Comparison of ENCODE assay signal across 29 mouse cellular contexts in genomic region chr5:38864624-38865023, GRCm38 (mm10). TPM values are rescaled to one million over a fixed set of nuclear protein-coding genes. Genes with fewer than 3 reads are reported as not detected.
DNase-seq lines count a peak whose midpoint lies in the region; ATAC-seq lines count a peak whose summit lies in the region.
"Had no signal": no experiment of that assay in that cellular context is flagged by ENCODE, and none has a peak within 500 bp of the region (broad histone marks: within the 10 kb centered on the region; RNA-seq: fewer than 3 reads in every experiment).

No protein-coding gene starts in this region.

- no peaks in the 10 kb centered on the region for H3K27me3 ChIP-seq in megakaryocyte, embryonic 14.5 days (replicated peaks)
- H3K27me3 ChIP-seq in splenic B cell, adult 2 months (ENCODE audit: control insufficient read depth, insufficient read depth, low read length, poor library complexity, severe bottlenecking): no peaks in the 10 kb centered on the region
- H3K27me3 ChIP-seq in forebrain, embryonic 14.5 days (replicated peaks; ENCODE audit: control insufficient read depth, insufficient read depth, low read length): no peaks in the 10 kb centered on the region
- H3K27me3 ChIP-seq: heart, embryonic 15.5 days; limb, embryonic 15.5 days; midbrain, embryonic 12.5 days; neural tube, embryonic 13.5 days had no signal

- peak; percentile 37 for DNase-seq in thymus, postnatal 0 days (ENCODE audit: low spot score)
- DNase-seq in thymus, postnatal 36 days: no peak
- DNase-seq in splenic B cell, adult 2 months (ENCODE audit: low read depth, low spot score): peak; percentile 4
- no peak for DNase-seq in lung, postnatal 4 days
- DNase-seq in layer of hippocampus, adult 8-10 months (ENCODE audit: low spot score in 2 of 2): no peak
- no peak for DNase-seq in forebrain, embryonic 14.5 days (ENCODE audit: low spot score)
- DNase-seq: adrenal gland, postnatal 14 days; cerebellum, adult 9-10 months; gastrocnemius, postnatal 25 days; heart, postnatal 36 days; kidney, postnatal 25 days; layer of hippocampus, adult 9-11 months; left cerebral cortex, postnatal 4 days; thymus, adult 2 months had no signal

- no peak overlapping the region for H3K4me2 ChIP-seq in forebrain, embryonic 14.5 days (ENCODE audit: low read length)
- H3K4me2 ChIP-seq: heart, embryonic 15.5 days; hindbrain, embryonic 14.5 days; limb, embryonic 15.5 days; midbrain, embryonic 12.5 days; neural tube, embryonic 13.5 days had no signal

- H3K9ac ChIP-seq in forebrain, embryonic 14.5 days (ENCODE audit: low read length): no peak overlapping the region
- H3K9ac ChIP-seq: heart, embryonic 15.5 days; hindbrain, embryonic 14.5 days; limb, embryonic 15.5 days; midbrain, embryonic 12.5 days; neural tube, embryonic 13.5 days had no signal

- no peaks in the 10 kb centered on the region for H3K9me3 ChIP-seq in megakaryocyte, embryonic 14.5 days
- H3K9me3 ChIP-seq in forebrain, embryonic 14.5 days (replicated peaks; ENCODE audit: control insufficient read depth, low read length): no peaks in the 10 kb centered on the region
- H3K9me3 ChIP-seq: heart, embryonic 15.5 days; limb, embryonic 15.5 days; midbrain, embryonic 12.5 days; neural tube, embryonic 13.5 days had no signal

- peaks cover 58% of the 10 kb centered on the region for H3K4me1 ChIP-seq in megakaryocyte, embryonic 14.5 days
- no peaks in the 10 kb centered on the region for H3K4me1 ChIP-seq in forebrain, embryonic 14.5 days (ENCODE audit: control insufficient read depth, insufficient read depth, low read length)
- H3K4me1 ChIP-seq: heart, embryonic 15.5 days; limb, embryonic 15.5 days had no signal

- H3K4me3 ChIP-seq in megakaryocyte, embryonic 14.5 days (replicated peaks): peak overlapping the region; percentile 81
- H3K4me3 ChIP-seq in forebrain, embryonic 14.5 days (ENCODE audit: low read depth, low read length): no peak overlapping the region
- H3K4me3 ChIP-seq: heart, embryonic 15.5 days; limb, embryonic 15.5 days; midbrain, embryonic 12.5 days; neural tube, embryonic 13.5 days had no signal

- no peak overlapping the region for H3K27ac ChIP-seq in forebrain, embryonic 14.5 days (ENCODE audit: low read depth, low read length)
- H3K27ac ChIP-seq: heart, embryonic 15.5 days; hindbrain, embryonic 14.5 days; limb, embryonic 15.5 days; macrophage; midbrain, embryonic 12.5 days; neural tube, embryonic 13.5 days; stomach, postnatal 0 days had no signal

- H3K36me3 ChIP-seq in megakaryocyte, embryonic 14.5 days (replicated peaks; ENCODE audit: low read length): no peaks in the 10 kb centered on the region
- no peaks in the 10 kb centered on the region for H3K36me3 ChIP-seq in splenic B cell, adult 2 months (ENCODE audit: control insufficient read depth, insufficient read depth, low read length, poor library complexity, severe bottlenecking)
- H3K36me3 ChIP-seq in forebrain, embryonic 14.5 days (ENCODE audit: control insufficient read depth, insufficient read depth, low read length): no peaks in the 10 kb centered on the region
- H3K36me3 ChIP-seq: heart, embryonic 15.5 days; limb, embryonic 15.5 days; midbrain, embryonic 12.5 days; neural tube, embryonic 13.5 days had no signal

- ATAC-seq in common myeloid progenitor, adult 5-6 weeks (replicated peaks; ENCODE audit: low read depth, poor library complexity, severe bottlenecking): peak; percentile 96
- no peak for ATAC-seq in forebrain, embryonic 14.5 days
- ATAC-seq: intestine, embryonic 16.5 days had no signal

- WGBS in forebrain, embryonic 14.5 days: 90% methylated on average over 6 of the region's 6 CpGs

RNA-seq across cellular contexts. Expression of gene Clnk, which starts 12.0 kb away (rescaled TPM):
- polyA plus RNA-seq in thymus, postnatal 0 days (2015; fragmentation: Nextera tagmentation; extraction: Ambion mirVana): 1.6 and 2.0 TPM in 2 replicates
- 4.5 and 6.0 TPM in 2 replicates for total RNA-seq in common myeloid progenitor, adult 5-6 weeks (2017)
- polyA plus RNA-seq in megakaryocyte, embryonic 14.5 days (2012; ENCODE audit: insufficient read depth, low replicate concordance): not detected in 2 replicates
- under 1 TPM in 1 of 4 experiments, not detected in 3; 0.19 TPM for total RNA-seq in layer of hippocampus, adult 8-10 months (2022)
- polyA plus RNA-seq in forebrain, embryonic 14.5 days (2014; fragmentation: Nextera tagmentation; extraction: Ambion mirVana): 0.17 TPM in 1 of 2 replicates, not detected in the other
- total RNA-seq: adrenal gland, postnatal 14 days; gastrocnemius, postnatal 25 days; heart, adult 8-10 months; heart, postnatal 36 days; left cerebral cortex, adult 18-20 months; left cerebral cortex, postnatal 4 days had no signal
- polyA plus RNA-seq: embryonic facial prominence, embryonic 11.5 days; heart, embryonic 15.5 days; kidney, embryonic 14.5 days; lung, embryonic 16.5 days; macrophage; neural tube, embryonic 13.5 days had no signal

Comparison
In these comparisons a context has a peak if more than half of its experiments do, and no peak if none do; other contexts are left out.
1. DNase-seq: peak in thymus, postnatal 0 days (single experiment) and splenic B cell, adult 2 months (single experiment); none in thymus, postnatal 36 days (0 of 2), lung, postnatal 4 days (0 of 2), layer of hippocampus, adult 8-10 months (0 of 2) and forebrain, embryonic 14.5 days (single experiment).